Mouse (Mus musculus): ENCODE data around the gene Srp14.

Gene Srp14

DNA sequence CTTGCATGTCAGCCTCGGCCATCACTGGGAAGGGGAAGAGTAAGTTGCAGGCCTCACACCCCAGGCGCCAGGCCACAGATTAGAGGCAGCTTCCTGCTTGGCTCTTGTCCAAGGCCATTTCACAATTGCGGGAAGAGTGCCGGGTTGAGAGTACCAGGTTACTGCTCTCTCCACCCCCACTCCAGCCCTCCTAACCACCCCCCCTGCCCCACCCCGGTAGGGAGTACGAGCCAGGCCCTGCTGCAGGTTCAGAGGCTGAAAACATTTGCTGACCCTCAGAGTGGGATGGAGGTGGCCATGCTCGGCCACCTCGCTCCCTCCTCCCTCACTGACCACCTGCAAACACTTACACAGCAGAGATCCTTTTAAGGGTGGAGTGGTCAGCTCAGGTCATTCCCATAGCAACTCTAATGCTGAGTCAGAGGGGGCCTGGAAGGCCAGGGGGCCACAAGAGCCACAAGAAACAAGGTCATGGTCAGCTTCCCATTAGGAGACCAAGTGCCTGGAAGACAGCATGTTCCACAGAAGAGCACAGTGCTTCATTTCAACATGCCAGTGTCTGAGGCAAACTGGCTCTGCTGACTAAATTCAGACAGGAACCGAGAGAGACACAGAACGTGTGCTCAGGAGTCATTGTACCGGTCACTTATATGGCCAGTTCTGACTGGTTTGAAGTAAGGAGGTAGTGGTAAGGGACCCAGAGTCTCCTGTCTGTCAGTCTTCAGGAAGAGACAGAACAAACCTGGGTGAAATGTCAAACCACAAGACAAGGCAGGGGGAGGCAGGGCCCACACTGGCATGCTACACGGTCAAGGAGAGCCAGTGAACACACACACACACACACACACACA lies 11.0 kb upstream of the Srp14 start:
- no peak for DNase-seq (ENCODE audit: low read depth, low spot score)

DNA sequence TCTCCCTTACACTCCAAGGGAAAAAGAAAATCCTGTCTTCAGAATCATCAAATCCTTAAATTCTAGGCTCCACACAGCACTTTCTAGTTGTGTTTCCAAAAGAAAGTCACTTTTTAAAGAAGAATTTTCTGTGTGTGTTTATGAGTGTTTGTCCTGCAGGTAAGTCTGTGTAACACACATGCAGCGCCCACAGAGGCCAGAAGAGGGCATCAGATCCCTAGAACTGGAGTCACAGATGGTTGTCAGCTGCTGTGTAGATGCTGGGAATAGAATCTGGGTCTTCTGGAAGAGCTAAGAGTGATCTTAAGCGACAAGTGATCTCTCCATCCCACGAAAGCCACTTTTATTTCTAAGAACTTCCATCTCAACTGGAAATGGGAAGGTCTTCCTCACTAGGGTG lies 8.3 kb upstream of the Srp14 start:
- no peak for DNase-seq (ENCODE audit: low read depth, low spot score)

DNA sequence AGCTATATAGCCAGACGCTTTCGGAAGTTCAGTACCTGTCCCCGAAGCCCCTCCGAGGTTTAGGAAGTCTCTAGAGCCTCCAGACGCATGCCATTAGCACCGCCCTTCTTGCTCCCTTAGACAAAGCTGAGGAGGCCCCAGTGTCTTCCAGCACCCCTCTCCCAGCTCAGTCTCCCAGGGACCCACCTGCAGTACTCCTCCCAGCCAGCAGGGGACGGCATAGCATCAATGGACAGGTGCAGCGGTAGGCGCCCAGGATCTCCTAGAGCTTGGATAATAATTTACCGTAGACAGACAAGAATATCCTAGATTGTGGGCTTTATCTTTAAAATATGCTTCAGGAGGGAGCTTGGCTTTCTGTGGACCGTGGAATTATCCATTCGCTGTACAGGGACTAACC lies 7.4 kb upstream of the Srp14 start:
- peak; percentile 30 for DNase-seq (ENCODE audit: low read depth, low spot score)

DNA sequence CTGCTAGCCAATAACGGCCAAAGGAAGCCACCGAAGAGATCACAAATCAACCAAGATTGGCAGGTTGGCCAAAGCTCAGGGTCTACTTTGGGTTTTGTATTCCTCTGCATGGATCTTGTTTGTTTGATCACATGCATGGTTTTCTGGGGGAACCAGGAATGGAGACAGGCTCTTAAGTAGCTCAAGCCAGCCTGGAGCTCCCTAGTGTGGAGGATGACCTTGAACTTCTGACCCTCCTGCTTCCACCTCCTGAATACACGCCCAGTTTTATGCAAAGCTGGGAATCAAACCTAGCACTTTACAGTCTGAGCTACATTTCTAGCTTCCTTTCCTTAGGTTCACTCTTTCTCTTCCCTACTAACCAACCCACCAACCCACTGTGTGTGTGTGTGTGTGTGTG lies 5.9 kb upstream of the Srp14 start:
- no peak for DNase-seq (ENCODE audit: low read depth, low spot score)

DNA sequence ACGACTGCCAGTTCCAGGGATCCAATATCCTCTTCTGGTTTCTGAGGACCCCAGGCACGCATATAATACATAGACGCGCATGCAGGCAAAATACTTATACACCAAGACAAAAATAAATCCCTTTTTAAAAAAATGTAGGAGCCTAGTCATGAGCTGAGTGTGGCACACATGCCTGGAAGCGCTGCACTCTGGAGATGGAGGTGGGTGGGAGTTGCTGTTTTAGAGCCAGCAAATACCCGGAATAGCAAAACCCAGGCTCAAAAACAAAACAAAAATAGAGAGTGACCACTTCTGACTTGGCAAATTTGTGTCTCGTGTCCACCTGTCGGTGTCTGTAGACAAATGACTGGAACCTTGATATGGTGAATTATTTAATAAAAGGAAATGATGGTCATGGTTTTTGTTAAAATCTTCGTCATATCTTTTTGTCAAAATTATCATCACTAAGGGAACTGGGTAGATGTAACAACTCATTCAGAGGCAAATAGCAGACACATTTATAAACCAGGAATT lies 4.9 kb upstream of the Srp14 start:
- DNase-seq (ENCODE audit: low read depth, low spot score), result no peak

DNA sequence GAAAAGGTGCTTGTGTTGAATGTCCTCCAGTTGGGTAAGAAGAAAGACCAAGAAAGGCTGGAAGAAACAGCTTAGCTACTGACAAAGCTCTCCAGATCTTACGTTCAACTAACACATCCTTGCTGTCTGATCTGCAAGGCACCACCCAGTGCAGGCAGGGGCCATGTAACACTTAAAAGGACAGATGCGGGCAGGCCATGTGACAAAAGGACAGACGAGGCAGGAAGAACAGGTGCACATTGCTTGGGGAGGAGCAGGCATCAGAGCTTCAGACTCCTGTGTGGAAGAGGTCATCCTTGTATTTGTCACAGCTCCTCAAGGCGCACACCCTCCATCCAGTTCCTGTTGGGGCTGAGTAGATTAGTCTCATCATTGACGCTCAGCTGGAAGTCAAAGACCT lies 3.5 kb upstream of the Srp14 start:
- DNase-seq (ENCODE audit: low read depth, low spot score), result no peak

DNA sequence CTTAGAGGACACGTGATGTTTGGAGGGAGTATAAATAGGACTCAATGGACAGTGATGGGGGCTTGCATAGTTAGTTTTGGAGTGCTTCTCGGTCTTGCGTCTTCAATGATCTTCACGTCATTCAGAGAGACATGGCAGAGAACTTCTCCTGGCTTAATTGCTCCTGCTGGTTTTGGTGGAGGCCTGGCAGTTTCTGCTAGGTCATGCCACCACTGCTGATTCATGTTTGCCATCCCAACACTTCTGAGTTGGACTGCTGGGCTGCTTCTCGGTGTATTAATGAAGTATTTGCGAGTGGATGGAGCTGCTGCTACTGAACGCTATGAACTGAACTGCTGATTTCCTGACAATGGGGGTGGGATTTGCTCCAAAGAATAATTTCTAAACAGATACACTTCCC lies 1.4 kb upstream of the Srp14 start:
- DNase-seq (ENCODE audit: low read depth, low spot score), result no peak

DNA sequence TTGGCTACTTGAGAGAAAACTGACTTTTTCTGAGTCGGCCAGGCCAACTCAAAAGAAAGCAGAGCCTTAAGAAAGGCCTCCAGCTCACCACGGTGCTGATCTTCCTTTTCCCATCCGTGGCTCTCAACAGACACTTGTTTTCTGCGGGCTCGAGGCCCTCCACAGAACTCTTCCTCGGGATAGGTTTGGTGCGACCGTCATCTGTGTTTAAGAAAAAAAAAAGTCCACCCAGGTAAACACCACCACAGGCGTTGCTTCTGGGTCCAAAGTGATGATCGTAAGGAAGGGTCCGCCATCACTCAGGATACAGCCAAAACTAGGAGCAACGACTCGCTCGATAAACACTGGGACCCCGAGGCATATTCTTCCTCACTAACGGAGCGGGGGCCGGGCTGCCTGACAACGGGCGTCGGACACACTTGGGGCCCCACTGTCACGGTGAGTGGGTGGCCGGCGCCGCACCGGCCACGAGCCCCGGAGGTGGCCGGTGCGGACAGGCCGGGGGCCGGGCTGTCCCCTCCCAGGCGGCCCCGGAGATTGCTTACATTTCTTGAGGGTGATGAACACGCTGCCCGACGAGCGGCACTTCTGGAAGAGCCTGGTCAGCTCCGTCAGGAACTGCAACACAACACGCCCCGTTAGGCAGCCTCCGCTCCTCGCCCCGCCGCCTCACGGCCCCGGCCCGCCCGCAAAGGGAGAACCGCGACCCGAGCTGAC lies 520 bp downstream of the Srp14 start:
- no peak for DNase-seq (ENCODE audit: low read depth, low spot score)

DNA sequence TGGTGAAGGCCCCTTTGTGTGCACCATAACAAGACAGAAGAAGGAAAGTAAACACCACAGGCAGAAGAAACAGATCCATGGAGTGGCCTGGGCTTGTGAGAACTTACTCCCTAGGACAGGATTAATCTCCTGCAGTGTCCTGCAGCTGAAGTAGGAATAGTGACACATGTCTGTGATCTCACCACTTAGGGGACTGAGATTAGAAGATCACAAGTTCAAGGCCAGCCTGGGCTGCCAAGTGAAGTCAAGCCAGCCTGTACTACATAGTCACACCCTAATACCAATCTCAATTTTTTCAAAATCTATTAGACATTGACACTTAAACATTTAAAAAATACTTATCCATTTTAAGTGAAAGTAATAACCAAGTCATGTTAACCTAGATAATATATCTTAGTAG lies 11.2 kb downstream of the Srp14 start:
- no peak for DNase-seq (ENCODE audit: low read depth, low spot score)

DNA sequence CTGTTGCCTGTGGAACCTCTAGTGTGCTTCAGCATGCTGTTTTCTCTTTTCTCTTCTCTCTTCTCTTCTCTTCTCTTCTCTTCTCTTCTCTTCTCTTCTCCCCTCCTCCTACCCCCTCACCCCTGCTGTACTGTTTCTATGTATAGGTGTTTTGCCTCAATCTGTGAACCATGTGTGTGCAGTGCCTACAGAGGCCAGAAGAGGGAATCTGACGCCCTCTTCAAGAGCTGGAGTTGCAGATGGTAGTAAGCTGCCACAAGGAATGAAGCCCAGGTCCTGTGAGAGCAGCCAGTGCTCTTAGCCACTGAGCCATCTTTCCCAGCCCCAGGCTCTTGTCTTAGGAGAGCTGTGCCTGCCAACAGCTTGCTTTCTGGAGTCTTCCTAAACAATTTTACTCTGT lies 12.9 kb downstream of the Srp14 start:
- no peak for DNase-seq (ENCODE audit: low read depth, low spot score)

DNA sequence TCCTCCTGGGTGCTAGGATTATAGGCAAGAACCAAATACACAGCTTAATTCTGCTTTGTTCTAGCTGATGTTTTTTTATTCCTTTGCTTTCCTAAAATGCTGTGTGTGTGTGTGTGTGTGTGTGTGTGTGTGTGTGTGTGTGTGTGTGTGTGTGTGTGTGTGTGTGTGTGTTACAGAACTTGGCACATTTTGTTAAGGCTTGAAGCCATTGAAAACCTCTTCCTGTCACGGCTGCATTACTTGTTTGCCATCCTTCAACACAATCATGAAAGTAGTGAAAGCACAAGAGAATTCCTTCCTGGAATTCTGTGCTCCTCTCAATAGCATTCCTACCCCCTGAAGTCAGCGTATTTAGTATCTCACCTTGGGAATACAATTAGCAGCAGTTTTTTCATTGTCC lies 13.6 kb downstream of the Srp14 start:
- DNase-seq (ENCODE audit: low read depth, low spot score), result no peak

DNA sequence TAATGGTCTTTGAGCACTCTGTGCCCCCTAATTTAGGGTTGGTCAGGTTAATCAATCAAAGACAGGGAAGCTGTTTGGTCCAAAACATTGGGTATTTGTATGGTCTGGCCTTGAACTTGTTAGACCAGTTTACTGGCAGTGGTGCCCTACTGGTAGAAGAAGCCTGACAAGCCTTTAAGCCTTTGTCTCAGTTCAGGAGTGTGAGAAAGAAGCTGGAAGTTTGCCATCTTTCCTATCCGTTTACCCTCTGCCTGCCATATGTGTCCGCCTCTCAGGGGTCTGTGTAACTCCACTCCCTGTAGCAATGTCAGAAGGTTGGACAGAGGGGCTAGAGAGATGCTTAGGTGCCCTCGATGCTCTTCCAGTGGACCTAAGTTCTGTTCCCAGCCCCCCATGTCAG lies 15.1 kb downstream of the Srp14 start:
- DNase-seq (ENCODE audit: low read depth, low spot score), result no peak

DNA sequence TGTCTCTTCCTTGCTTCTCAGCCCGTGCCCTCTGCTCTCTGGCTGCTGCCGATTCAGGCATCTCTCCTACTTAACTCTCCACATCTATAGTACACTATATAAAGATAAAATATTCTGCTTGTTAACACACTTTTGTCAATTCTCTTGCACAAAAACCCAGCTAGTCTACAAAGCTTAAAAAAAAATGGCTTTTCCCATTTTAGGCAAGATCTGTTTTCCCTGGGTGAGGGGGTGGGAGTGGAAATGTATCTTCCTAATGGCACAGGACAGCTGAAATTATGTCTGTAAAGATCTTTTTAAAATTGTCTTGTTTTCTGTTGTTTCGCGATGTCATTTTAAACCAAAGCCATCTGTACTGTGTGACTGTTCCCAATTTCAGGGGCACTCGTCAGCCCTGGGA lies 16.0 kb downstream of the Srp14 start:
- DNase-seq (ENCODE audit: low read depth, low spot score), result no peak

DNA sequence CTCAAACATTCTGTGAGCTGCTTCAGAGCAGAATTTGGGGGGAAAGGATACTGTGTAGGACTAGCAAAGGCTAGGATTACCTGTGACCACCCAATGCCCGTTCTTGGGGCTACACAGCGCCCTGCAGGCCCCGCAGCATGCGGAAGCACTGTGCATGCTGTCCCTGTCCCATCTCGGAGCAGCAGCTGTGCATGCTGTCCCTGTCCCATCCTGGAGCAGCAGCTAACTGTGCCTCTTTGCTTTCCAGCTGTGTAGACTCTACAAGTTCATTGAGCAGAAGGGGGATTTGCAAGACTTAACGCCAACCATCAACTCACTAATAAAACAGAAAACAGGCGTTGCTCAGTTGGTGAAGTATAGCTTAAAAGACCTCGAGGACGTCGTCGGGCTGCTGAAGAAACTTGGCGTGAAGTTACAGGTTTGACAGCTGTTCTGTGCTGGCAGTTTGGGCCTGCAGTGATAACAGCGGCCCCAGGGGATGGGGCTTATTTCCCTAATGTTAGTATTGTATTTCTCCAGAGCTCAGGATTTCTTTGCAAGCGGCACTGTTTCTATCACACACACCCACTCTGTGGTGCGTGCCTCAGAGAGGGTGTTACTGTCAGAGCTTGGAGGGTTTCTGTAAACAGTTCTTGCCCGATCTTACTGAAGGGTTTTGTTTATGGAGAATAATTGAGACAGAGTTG lies 17.9 kb downstream of the Srp14 start:
- DNase-seq (ENCODE audit: low read depth, low spot score), result no peak

DNA sequence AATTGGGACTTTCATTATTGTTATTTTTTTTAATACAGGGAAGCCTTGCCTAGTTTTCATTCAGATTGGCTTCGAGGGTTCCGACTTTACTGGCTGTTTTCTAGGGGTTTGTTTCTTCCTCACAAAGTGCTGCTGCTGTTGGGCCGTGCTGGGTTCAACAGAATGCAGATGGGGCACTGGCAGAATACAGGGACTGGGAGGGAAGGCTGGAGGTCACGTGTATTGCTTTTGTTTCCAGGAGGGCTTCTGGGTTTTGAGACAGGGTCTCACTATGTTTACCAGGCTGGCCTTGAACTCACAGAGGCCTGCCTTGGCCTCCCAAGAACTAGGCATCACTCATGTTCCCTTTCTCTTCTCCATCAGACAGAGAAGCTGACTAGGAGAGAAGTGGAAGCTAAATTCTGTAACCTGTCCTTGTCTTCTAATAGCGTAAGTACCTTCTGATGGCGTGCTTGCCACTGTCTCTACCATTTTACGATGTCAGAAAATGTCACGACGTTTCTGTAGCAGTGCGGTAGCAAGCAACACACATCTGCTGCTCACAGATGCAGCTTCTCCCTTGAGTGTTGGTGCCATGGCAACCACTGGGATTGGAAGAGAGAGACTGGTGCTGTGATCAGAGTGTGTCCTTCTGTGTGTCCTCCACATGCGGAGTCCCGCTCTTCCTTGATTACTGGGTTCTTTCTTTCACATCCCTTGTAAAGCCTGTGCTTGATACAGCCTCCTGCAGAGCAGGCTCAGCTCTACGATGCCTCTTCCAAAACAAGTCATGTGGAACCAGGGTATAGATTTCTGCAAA lies 21.8 kb downstream of the Srp14 start:
- DNase-seq (ENCODE audit: low read depth, low spot score), result no peak

DNA sequence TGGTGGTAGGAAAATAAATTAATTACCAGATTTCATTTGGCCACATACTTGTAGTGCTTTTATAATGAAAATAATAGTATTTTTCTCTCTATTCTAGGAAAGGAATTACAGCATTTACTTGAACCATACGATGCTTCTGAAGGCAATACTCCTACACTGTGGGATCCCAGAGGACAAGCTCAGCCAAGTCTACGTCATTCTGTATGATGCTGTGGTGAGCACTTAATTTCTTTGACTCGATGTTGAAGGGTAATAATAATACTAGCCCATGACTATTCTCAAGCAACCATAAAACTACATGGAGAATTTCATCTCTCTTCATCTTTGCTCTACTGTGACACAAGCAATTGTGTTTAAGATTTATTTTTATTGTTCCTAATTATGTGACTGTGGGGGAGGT lies 22.5 kb downstream of the Srp14 start:
- DNase-seq (ENCODE audit: low read depth, low spot score), result no peak

DNA sequence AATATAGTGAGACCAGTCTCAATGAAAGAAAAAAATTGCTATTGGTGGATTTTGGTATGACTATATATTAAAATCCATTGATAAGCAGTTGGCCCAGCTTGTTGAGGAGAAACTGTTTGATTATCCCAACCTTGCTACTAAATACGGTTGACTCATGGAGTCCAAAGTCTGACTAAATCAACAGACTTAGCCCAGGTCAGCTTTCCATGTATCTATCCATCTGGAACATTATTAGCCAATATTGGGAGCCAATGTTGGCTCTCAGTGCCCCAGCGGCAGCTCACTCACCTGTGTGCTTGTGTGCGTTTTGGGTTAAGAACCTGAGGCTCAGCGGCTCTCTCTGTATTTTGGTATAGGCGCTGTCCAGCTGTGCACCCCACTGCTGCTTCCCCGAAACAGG lies 28.5 kb downstream of the Srp14 start:
- no peak for DNase-seq (ENCODE audit: low read depth, low spot score)

DNA sequence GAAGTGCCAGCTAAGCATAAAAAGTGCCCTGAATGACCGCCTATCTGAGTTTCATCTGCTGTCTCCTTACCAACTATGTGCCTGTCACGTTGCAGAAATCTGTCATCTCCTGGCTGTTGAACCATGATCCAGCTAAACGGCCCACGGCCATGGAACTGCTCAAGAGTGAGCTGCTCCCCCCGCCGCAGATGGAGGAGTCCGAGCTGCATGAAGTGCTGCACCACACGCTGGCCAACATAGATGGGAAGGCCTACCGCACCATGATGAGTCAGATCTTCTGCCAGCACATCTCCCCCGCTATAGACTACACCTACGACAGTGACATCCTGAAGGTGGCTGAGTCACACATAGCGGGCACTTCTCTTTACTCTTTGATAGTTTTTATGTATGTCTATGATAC lies 31.3 kb downstream of the Srp14 start:
- DNase-seq (ENCODE audit: low read depth, low spot score), result no peak

DNA sequence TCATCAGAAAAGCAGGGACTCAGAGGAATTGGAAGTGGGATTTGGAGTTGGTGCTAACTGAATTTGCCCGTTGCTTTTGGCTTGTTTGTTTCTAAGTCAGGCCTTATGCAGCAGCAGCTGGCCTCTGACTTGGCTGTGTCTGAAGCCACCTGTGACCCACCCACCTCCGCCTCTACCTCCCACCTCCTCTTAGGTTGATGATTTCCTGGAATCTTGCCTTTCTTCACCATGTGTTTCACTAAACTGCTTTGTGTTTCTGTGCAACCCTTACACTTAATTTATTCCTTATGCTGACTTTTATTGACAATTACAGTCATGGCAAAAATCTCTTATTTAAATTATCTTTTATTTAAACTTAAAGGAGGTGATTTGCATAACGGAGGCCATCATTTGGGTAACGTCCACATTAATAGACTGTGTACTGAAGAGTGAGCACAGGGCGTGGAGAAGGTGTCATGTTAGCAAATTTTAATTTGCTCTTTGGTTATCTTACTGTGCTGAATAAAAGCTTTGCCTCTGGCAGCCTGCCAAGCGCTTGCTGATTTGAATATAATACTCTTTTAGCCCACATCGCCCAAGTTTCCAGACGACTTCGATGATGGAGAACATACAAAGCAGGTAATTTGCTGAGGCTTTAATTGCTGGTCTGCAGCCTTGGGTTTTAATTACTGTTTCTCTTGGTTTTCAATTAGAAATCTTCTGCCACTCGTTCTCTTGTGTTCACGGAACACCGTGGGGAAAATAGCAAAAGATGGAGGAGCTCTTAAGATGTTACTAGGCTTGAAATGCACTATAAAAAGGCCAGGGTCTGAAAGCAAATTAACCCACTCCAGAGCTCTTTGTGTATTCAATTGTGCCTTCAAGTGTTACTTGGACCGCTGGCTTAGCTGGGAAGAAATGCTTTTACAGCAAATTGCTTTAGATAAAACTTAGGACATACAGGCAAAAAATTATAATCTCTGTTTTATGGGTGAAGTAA lies 33.5 kb downstream of the Srp14 start:
- DNase-seq (ENCODE audit: low read depth, low spot score), result no peak

DNA sequence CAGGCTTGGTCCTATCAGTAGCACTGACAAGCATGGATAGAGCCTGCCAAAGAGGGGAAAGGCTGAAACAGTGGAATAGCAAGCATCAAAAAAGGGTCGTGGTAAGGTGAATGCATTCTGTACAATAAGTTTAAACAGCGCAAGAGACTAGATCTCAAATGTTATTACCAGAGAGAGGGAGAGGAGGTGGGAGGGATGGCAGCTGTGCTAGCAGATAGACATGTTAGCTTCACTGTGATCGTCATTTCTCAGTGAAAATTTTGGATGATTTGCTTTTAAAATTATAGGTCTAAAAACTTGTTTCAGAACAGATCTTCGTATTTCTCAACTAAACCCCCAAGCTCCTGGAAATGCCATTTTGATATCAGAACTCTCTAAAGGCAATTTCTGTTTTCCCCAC lies 36.8 kb downstream of the Srp14 start:
- DNase-seq (ENCODE audit: low read depth, low spot score), result no peak

DNA sequence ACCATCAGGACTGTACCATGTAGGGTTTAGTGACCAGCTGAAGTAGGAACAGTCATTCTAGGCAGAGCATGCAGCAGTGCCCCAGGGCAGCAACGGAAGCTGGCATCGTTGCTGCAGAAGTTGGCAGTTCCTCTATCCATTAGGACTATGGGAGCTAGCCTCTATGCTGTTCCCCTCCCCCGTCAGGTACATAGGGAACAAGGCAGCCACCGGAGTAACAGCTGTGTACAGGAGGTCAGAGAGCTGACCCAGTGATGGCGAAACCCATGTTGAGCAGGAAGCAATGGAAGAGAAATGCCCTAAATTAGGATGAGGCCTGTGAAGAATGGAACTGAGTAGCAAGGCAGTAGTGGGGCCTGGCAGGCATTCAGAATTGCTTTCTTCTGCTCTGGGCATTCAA lies 37.3 kb downstream of the Srp14 start:
- no peak for DNase-seq (ENCODE audit: low read depth, low spot score)

Measured in retina, adult 2 months (tissue).